Mouse (Mus musculus): ENCODE measurements at regions not wholly inside any gene's neighbourhood (a gene's known extent, or its start where the extent isn't known, plus 50 kb on each side); places are given as distances from the start of the nearest gene placed in this dataset.
A peak's percentile ranks its signal among the peaks of the same experiment; 100 is the strongest.

DNA sequence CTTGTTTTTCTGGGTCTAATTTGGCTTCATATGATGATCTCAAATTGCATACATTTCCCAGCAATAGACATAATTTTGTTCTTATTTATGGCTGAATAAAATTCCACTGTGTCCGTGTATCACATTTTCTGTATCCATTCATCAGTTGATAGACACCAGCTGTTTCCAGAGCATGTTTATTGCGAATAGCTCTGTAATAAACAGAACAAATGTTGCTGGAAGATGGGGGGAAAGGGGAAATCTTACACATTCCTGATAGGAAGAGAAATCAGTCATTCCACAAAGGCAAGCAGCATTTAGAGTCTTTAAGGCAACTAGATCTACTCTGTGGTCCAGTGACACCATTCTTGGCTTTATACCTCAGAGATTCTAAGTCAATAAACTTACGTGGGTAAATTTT lies 311.3 kb upstream of the Dph6 start:
- no peaks in the 10 kb centered on the region for H3K36me3 ChIP-seq (ENCODE audit: control insufficient read depth, insufficient read depth)
- no peaks in the 10 kb centered on the region for H3K79me2 ChIP-seq (ENCODE audit: control insufficient read depth, insufficient read depth)
- H3K27me3 ChIP-seq (ENCODE audit: control insufficient read depth, insufficient read depth, insufficient read length), result no peaks in the 10 kb centered on the region
- no peak overlapping the region for H3K4me3 ChIP-seq (ENCODE audit: insufficient read depth, poor library complexity, severe bottlenecking)
- H3ac ChIP-seq (ENCODE audit: control insufficient read depth, insufficient read length, low read depth), result no peak overlapping the region
- no peak for TF ChIP-seq MYOG (IDR thresholded peaks at IDR 0.05; ENCODE audit: control insufficient read depth, extremely low read depth, insufficient read length)
- TF ChIP-seq FOSL1 (IDR thresholded peaks at IDR 0.05; ENCODE audit: insufficient read depth, low read length, poor library complexity, severe bottlenecking), result no peak
- no peak for TF ChIP-seq MYOD1 (IDR thresholded peaks at IDR 0.05; ENCODE audit: control insufficient read depth, insufficient read length, low read depth)
- no peak for TF ChIP-seq MAX (IDR thresholded peaks at IDR 0.05)
- TF ChIP-seq CEBPB (IDR thresholded peaks at IDR 0.05; ENCODE audit: low read depth), result no peak
- TF ChIP-seq CTCF (IDR thresholded peaks at IDR 0.05; ENCODE audit: control insufficient read depth, insufficient read depth, insufficient read length), result no peak
- TF ChIP-seq USF1 (IDR thresholded peaks at IDR 0.05; ENCODE audit: low read depth), result no peak
- no peaks in the 10 kb centered on the region for H3K79me3 ChIP-seq (ENCODE audit: low read depth)

- H3K27me3 ChIP-seq (ENCODE audit: control insufficient read depth, insufficient read depth, insufficient read length), result no peaks in the 10 kb centered on the region
- no peaks in the 10 kb centered on the region for H3K79me3 ChIP-seq (ENCODE audit: low read depth)
- H3ac ChIP-seq (ENCODE audit: control insufficient read depth, insufficient read length, low read depth), result no peak overlapping the region
- H3K79me2 ChIP-seq (ENCODE audit: control insufficient read depth, insufficient read depth), result no peaks in the 10 kb centered on the region
- TF ChIP-seq MAX (IDR thresholded peaks at IDR 0.05) (no peak), MYOG (IDR thresholded peaks at IDR 0.05; ENCODE audit: control insufficient read depth, extremely low read depth, insufficient read length) (no peak), USF1 (IDR thresholded peaks at IDR 0.05; ENCODE audit: low read depth) (no peak), CEBPB (IDR thresholded peaks at IDR 0.05; ENCODE audit: low read depth) (no peak), CTCF (IDR thresholded peaks at IDR 0.05; ENCODE audit: control insufficient read depth, insufficient read depth, insufficient read length) (no peak), FOSL1 (IDR thresholded peaks at IDR 0.05; ENCODE audit: insufficient read depth, low read length, poor library complexity, severe bottlenecking) (no peak), MYOD1 (IDR thresholded peaks at IDR 0.05; ENCODE audit: control insufficient read depth, insufficient read length, low read depth) (no peak)
- no peak overlapping the region for H3K4me3 ChIP-seq (ENCODE audit: insufficient read depth, poor library complexity, severe bottlenecking)
- H3K36me3 ChIP-seq (ENCODE audit: control insufficient read depth, insufficient read depth), result no peaks in the 10 kb centered on the region
Measured at GRCm38 (mm10) chr2:114968651-114969050, 313.9 kb upstream of the Dph6 start.

GRCm38 (mm10) chr2:114993419-114993818 lies 338.7 kb upstream of the Dph6 start:
- Histone ChIP-seq H3K4me3 (ENCODE audit: insufficient read depth, poor library complexity, severe bottlenecking) (no peak overlapping the region), H3K27me3 (ENCODE audit: control insufficient read depth, insufficient read depth, insufficient read length) (no peaks in the 10 kb centered on the region), H3ac (ENCODE audit: control insufficient read depth, insufficient read length, low read depth) (no peak overlapping the region), H3K79me2 (ENCODE audit: control insufficient read depth, insufficient read depth) (no peaks in the 10 kb centered on the region), H3K36me3 (ENCODE audit: control insufficient read depth, insufficient read depth) (no peaks in the 10 kb centered on the region), H3K79me3 (ENCODE audit: low read depth) (no peaks in the 10 kb centered on the region)
- TF ChIP-seq MYOD1 (IDR thresholded peaks at IDR 0.05; ENCODE audit: control insufficient read depth, insufficient read length, low read depth), result no peak
- no peak for TF ChIP-seq FOSL1 (IDR thresholded peaks at IDR 0.05; ENCODE audit: insufficient read depth, low read length, poor library complexity, severe bottlenecking)
- TF ChIP-seq CEBPB (IDR thresholded peaks at IDR 0.05; ENCODE audit: low read depth), result no peak
- TF ChIP-seq CTCF (IDR thresholded peaks at IDR 0.05; ENCODE audit: control insufficient read depth, insufficient read depth, insufficient read length), result no peak
- no peak for TF ChIP-seq MYOG (IDR thresholded peaks at IDR 0.05; ENCODE audit: control insufficient read depth, extremely low read depth, insufficient read length)
- no peak for TF ChIP-seq MAX (IDR thresholded peaks at IDR 0.05)
- TF ChIP-seq USF1 (IDR thresholded peaks at IDR 0.05; ENCODE audit: low read depth), result no peak

DNA sequence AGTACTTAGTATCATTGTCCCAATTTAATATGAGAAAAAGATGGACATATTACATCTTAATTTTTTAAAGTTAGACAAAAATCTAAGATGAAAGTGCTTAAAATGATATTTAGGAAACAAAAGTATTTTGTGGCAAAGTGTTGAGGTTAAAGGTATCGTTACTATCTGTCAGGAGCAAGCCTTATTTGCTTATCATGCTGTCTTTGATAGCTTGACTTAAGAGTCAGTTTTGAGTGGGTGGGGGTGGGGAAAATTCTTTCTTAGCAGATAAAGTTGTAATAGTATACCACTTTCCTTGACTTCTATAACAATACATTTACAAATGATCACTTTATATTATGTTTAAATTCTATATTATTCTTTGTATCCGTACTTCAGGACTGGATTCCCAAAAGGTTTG lies 339.1 kb upstream of the Dph6 start:
- H3K36me3 ChIP-seq (ENCODE audit: control insufficient read depth, insufficient read depth), result no peaks in the 10 kb centered on the region
- TF ChIP-seq USF1 (IDR thresholded peaks at IDR 0.05; ENCODE audit: low read depth), result no peak
- TF ChIP-seq CEBPB (IDR thresholded peaks at IDR 0.05; ENCODE audit: low read depth), result no peak
- TF ChIP-seq FOSL1 (IDR thresholded peaks at IDR 0.05; ENCODE audit: insufficient read depth, low read length, poor library complexity, severe bottlenecking), result no peak
- TF ChIP-seq MYOG (IDR thresholded peaks at IDR 0.05; ENCODE audit: control insufficient read depth, extremely low read depth, insufficient read length), result no peak
- TF ChIP-seq MAX (IDR thresholded peaks at IDR 0.05), result no peak
- no peak for TF ChIP-seq CTCF (IDR thresholded peaks at IDR 0.05; ENCODE audit: control insufficient read depth, insufficient read depth, insufficient read length)
- no peak for TF ChIP-seq MYOD1 (IDR thresholded peaks at IDR 0.05; ENCODE audit: control insufficient read depth, insufficient read length, low read depth)
- no peaks in the 10 kb centered on the region for H3K79me3 ChIP-seq (ENCODE audit: low read depth)
- no peaks in the 10 kb centered on the region for H3K27me3 ChIP-seq (ENCODE audit: control insufficient read depth, insufficient read depth, insufficient read length)
- H3K4me3 ChIP-seq (ENCODE audit: insufficient read depth, poor library complexity, severe bottlenecking), result no peak overlapping the region
- H3K79me2 ChIP-seq (ENCODE audit: control insufficient read depth, insufficient read depth), result no peaks in the 10 kb centered on the region
- H3ac ChIP-seq (ENCODE audit: control insufficient read depth, insufficient read length, low read depth), result no peak overlapping the region

- H3ac ChIP-seq (ENCODE audit: control insufficient read depth, insufficient read length, low read depth), result no peak overlapping the region
- no peaks in the 10 kb centered on the region for H3K79me3 ChIP-seq (ENCODE audit: low read depth)
- H3K27me3 ChIP-seq (ENCODE audit: control insufficient read depth, insufficient read depth, insufficient read length), result no peaks in the 10 kb centered on the region
- TF ChIP-seq MYOD1 (IDR thresholded peaks at IDR 0.05; ENCODE audit: control insufficient read depth, insufficient read length, low read depth) (no peak), MAX (IDR thresholded peaks at IDR 0.05) (no peak), FOSL1 (IDR thresholded peaks at IDR 0.05; ENCODE audit: insufficient read depth, low read length, poor library complexity, severe bottlenecking) (peak; percentile 73), USF1 (IDR thresholded peaks at IDR 0.05; ENCODE audit: low read depth) (peak; percentile 56), CTCF (IDR thresholded peaks at IDR 0.05; ENCODE audit: control insufficient read depth, insufficient read depth, insufficient read length) (no peak), CEBPB (IDR thresholded peaks at IDR 0.05; ENCODE audit: low read depth) (peak; percentile 71), MYOG (IDR thresholded peaks at IDR 0.05; ENCODE audit: control insufficient read depth, extremely low read depth, insufficient read length) (no peak)
- no peaks in the 10 kb centered on the region for H3K36me3 ChIP-seq (ENCODE audit: control insufficient read depth, insufficient read depth)
- no peaks in the 10 kb centered on the region for H3K79me2 ChIP-seq (ENCODE audit: control insufficient read depth, insufficient read depth)
- no peak overlapping the region for H3K4me3 ChIP-seq (ENCODE audit: insufficient read depth, poor library complexity, severe bottlenecking)
Measured at GRCm38 (mm10) chr2:114994691-114995347, 340.1 kb upstream of the Dph6 start.

All from C2C12 (cell line).